Mouse (Mus musculus) adrenal gland, postnatal 10 days (tissue): ENCODE measurements around the gene Tas2r136. TPM values are rescaled to one million over a fixed set of nuclear protein-coding genes. Genes with fewer than 3 reads are reported as not detected.

Source experiments
- DNase-seq: peaks from one replicate; pipeline ENCODE4 v3.0.0; 2021; ENCODE audit warnings: mixed read lengths
- long read RNA-seq, 2 experiments: library from polyadenylated mRNA; stranded (forward); transcript quantifications; one replicate each; pipeline ENCODE4 v2.0.0; 2021
- total RNA-seq, 2 experiments: library from RNA; stranded (reverse); gene quantifications; 2 replicates each; pipeline ENCODE4 v1.2.3; 2021

The Tas2r136 gene
- total RNA-seq: not detected
- long read RNA-seq, experiment 1: 0 reads
- long read RNA-seq, experiment 2: 0 reads

DNA sequence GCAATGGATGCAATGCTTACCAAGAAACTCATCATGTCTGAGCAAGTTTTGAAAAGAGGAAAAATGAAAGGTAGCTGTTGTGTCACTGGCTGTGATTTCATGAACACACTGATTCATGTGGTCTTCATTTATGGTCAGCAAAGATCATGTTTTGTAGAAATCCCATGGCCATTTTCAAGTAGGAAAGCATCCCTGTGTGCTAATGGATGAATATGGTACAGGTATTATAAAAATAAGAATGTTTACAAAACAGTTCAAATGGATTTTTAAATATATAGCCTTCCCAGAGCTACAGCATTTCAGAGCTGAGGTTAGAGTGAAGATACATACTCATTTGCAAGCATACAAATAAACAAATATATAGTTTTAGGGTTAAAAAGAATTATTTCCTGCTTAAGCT is at the start of gene Tas2r136:
Tas2r136 (minus strand) TSS at position 101 of the 400 bp plus-strand sequence.
- DNase-seq: no peak

DNA sequence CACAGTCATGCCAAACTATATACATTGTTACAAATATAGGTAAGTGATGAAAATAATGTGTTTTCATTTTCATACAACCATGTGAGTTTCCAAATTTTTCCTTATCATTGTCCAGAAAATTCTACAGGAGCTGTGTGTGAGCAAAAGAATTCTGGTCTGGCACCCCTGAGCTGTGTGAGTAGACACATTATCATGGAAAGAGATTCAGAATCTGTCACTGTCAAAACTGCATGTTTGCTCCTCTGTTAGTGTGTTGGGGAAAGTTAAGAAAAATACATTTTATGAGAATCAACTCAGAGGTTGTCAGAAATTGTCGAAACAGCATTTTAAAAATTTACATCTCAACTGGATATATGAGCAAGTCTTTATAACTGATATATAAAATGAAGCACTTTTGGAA is 24.6 kb upstream of the Tas2r136 start, which contains the start of gene Tas2r117:
Tas2r117 (plus strand) TSS at position 301 of the 400 bp plus-strand sequence.
- DNase-seq: no peak

DNA sequence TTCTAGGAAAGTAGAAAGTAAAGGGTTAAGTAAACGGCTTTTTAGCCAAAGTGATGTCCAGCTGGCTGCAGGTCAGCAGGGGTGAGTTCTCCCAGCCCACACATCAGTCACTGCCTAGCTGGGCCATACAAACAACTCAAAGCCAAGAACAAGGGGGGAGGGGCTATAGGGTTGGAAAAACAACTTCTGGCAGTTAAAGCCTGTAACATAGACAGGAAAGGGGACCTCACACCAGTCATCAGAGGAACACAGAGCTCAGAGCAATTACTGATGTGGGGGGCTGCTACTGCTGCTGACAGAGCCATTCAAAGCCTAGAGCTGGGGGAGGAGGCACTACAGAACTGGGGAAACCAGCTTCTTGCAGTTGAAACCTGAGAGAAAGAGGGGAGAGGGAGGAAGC is 17.4 kb upstream of the Tas2r136 start:
- no peak for DNase-seq

DNA sequence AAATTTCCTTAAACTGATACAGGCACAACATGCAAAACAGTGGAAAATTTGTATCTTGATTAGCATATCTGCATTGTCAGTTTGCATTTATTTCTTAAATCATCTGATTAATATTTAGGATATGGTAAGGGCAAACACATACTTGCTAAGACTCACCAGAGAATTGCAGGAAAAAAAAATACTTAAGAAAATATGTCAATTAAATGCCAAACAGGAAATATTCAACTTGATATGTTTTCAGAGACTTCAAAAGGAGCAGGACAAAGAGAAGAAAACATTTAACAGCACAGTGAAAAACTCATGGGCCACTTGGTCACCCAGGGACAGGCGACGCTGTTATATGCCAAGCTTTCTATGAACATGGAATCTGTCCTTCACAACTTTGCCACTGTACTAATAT is 16.1 kb downstream of the Tas2r136 start, which contains the start of gene Tas2r102:
Tas2r102 (plus strand) TSS at position 301 of the 400 bp plus-strand sequence.
- DNase-seq: no peak

DNA sequence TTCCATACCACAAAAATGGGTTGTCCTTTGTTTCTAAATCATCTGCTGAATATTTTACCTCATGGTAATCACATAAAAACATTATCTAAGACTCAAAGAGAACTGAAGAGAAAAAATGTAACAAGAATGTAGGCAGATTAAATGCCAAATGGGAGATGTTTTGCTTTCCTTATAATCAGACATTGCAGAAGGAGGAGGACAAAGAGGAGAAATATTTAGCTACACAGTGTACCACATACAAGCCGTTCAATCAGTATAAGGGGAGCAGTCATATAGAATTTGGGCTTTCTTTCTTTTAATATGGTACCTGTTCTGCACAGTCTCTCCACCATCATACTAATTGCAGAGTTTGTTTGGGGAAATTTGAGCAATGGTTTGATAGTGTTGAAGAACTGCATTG is 23.5 kb downstream of the Tas2r136 start, which contains the start of gene Tas2r124:
Tas2r124 (plus strand) TSS at position 301 of the 400 bp plus-strand sequence.
- no peak for DNase-seq

DNA sequence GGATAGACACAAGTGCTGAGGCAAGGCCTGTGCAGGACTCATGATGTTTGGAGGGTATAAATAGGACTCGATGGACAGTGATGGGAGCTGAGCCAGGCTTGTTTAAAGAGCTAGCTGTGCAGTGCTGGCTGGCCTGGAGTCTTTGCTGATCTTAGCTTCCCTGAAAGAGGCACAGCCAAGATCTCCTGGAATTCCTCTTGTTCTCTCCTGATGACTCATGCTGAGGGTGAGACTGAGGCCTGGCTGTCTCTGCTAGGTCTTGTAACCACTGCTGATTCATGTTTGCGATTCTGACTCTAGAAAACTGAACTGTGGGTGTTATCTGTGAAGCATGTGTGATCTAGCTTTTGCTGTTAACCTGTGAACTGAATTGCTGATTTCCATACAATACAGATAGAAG is 27.8 kb downstream of the Tas2r136 start:
- DNase-seq: no peak

DNA sequence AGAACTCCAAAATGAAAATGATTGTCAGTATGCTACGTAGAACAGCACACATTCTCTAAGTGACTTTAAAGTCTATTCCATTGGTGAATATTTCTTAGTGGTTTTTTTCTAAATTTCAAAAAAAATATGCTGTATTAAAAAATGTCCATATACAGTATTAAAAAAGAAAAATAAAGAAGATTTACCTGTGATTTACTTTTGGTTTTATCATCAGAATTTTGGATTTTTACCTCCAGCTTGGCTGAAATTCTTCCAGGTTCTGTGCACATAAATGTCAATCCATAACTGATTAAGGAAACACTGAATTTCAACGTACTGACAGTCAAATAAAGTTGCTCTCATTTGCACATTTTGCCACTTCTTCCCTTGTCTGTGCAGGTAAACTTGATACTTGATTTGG is 40.0 kb downstream of the Tas2r136 start, which contains the start of gene Tas2r115:
Tas2r115 (minus strand) TSS at position 101 of the 400 bp plus-strand sequence.
- DNase-seq: no peak

Other genes with a start within 250 kb of the Tas2r136 start
- gene Prh1, start 208.4 kb downstream of the Tas2r136 start, total RNA-seq: not detected
- not detected for gene Prp2, start 182.2 kb downstream of the Tas2r136 start, total RNA-seq
- gene A630073D07Rik, start 126.6 kb downstream of the Tas2r136 start, total RNA-seq: not detected
- gene Tas2r120, start 121.2 kb downstream of the Tas2r136 start, total RNA-seq: not detected
- not detected for gene Tas2r121, start 77.2 kb downstream of the Tas2r136 start, total RNA-seq
- gene Tas2r122, start 66.2 kb downstream of the Tas2r136 start, total RNA-seq: not detected
- not detected for gene Tas2r115, start 40.1 kb downstream of the Tas2r136 start, total RNA-seq
- gene Tas2r124, start 23.4 kb downstream of the Tas2r136 start, total RNA-seq: not detected
- gene Tas2r102, start 16.0 kb downstream of the Tas2r136 start, total RNA-seq: not detected
- gene Tas2r117, start 24.7 kb upstream of the Tas2r136 start, total RNA-seq: not detected
- gene Tas2r123, start 69.0 kb upstream of the Tas2r136 start, total RNA-seq: not detected
- gene Tas2r116, start 77.3 kb upstream of the Tas2r136 start, total RNA-seq: not detected
- gene Tas2r110, start 89.8 kb upstream of the Tas2r136 start, total RNA-seq: not detected
- not detected for gene Tas2r113, start 114.8 kb upstream of the Tas2r136 start, total RNA-seq
- gene Tas2r125, start 131.5 kb upstream of the Tas2r136 start, total RNA-seq: not detected
- not detected for gene Tas2r129, start 172.9 kb upstream of the Tas2r136 start, total RNA-seq
- not detected for gene Tas2r131, start 179.8 kb upstream of the Tas2r136 start, total RNA-seq
- gene Tas2r109, start 202.8 kb upstream of the Tas2r136 start, total RNA-seq: not detected